In genomic region chr4:119245556-119245955, GRCm38 (mm10) we compare ENCODE assay signal across 8 mouse cellular contexts. TPM values are rescaled to one million over a fixed set of nuclear protein-coding genes. Genes with fewer than 3 reads are reported as not detected.
A peak's percentile ranks its signal among the peaks of the same experiment; 100 is the strongest.
DNase-seq lines count a peak whose midpoint lies in the region; ATAC-seq and TF ChIP-seq lines count a peak whose summit lies in the region.
"Had no signal": no experiment of that assay in that cellular context is flagged by ENCODE, and none has a peak within 500 bp of the region (broad histone marks: within the 10 kb centered on the region; RNA-seq: fewer than 3 reads in every experiment).

No protein-coding gene starts in this region.

- H3K36me3 ChIP-seq in kidney, embryonic 16.5 days (ENCODE audit: insufficient read depth, low read length), result peaks cover 26% of the 10 kb centered on the region
- peaks cover 4% of the 10 kb centered on the region; the same call in 1 of the 2 replicates for H3K36me3 ChIP-seq in forebrain, embryonic 16.5 days (ENCODE audit: control insufficient read depth, insufficient read depth)
- H3K36me3 ChIP-seq in intestine, postnatal 0 days (ENCODE audit: control insufficient read depth, insufficient read depth), result peaks cover 31% of the 10 kb centered on the region

- peaks cover 10% of the 10 kb centered on the region; the same call in 1 of the 2 replicates for H3K4me1 ChIP-seq in kidney, embryonic 16.5 days (ENCODE audit: insufficient read depth, low read length)
- H3K4me1 ChIP-seq in forebrain, embryonic 16.5 days (replicated peaks; ENCODE audit: control insufficient read depth, insufficient read depth, low read length), result peaks cover 18% of the 10 kb centered on the region
- H3K4me1 ChIP-seq in intestine, postnatal 0 days (replicated peaks; ENCODE audit: control insufficient read depth, insufficient read depth, low read length), result no peaks in the 10 kb centered on the region

- H3K4me3 ChIP-seq in kidney, embryonic 16.5 days (ENCODE audit: low read length), result no peak overlapping the region
- no peak overlapping the region for H3K4me3 ChIP-seq in forebrain, embryonic 16.5 days (replicated peaks; ENCODE audit: low read length)
- no peak overlapping the region for H3K4me3 ChIP-seq in intestine, postnatal 0 days (ENCODE audit: low read depth, low read length)

- 69% methylated on average over 7 of the region's 7 CpGs for WGBS in kidney, embryonic 16.5 days
- WGBS in forebrain, embryonic 16.5 days, result 40% methylated on average over 7 of the region's 7 CpGs
- WGBS in intestine, postnatal 0 days, result 67% methylated on average over 7 of the region's 7 CpGs

- TF ChIP-seq CTCF in intestine, postnatal 0 days (IDR thresholded peaks at IDR 0.05; ENCODE audit: low read depth), result no peak

- no peak for ATAC-seq in kidney, embryonic 16.5 days (ENCODE audit: low FRiP score, low TSS enrichment)
- ATAC-seq in forebrain, embryonic 16.5 days, result peak; percentile 31
- no peak for ATAC-seq in intestine, postnatal 0 days

- H3K27me3 ChIP-seq in kidney, embryonic 16.5 days (ENCODE audit: insufficient read depth, low read length), result no peaks in the 10 kb centered on the region
- H3K27me3 ChIP-seq in forebrain, embryonic 16.5 days (replicated peaks; ENCODE audit: control insufficient read depth, insufficient read depth, low read length), result no peaks in the 10 kb centered on the region
- H3K27me3 ChIP-seq in intestine, postnatal 0 days (replicated peaks; ENCODE audit: control insufficient read depth, insufficient read depth, low read length), result no peaks in the 10 kb centered on the region

- H3K27ac ChIP-seq in kidney, embryonic 16.5 days (ENCODE audit: low read length), result no peak overlapping the region
- H3K27ac ChIP-seq in forebrain, embryonic 16.5 days (ENCODE audit: low read length), result no peak overlapping the region
- H3K27ac ChIP-seq in intestine, postnatal 0 days (ENCODE audit: low read depth, low read length), result peak overlapping the region; percentile 15; the same call in 1 of the 2 replicates

- no peaks in the 10 kb centered on the region for H3K9me3 ChIP-seq in kidney, embryonic 16.5 days (ENCODE audit: low read length)
- H3K9me3 ChIP-seq in forebrain, embryonic 16.5 days (ENCODE audit: control insufficient read depth, low read length), result no peaks in the 10 kb centered on the region
- no peaks in the 10 kb centered on the region for H3K9me3 ChIP-seq in intestine, postnatal 0 days (ENCODE audit: control insufficient read depth)

- peak; percentile 32 for DNase-seq in kidney, adult 9 months
- peak; percentile 72 to 79 for DNase-seq in right cerebral cortex, postnatal 10 days (ENCODE audit: low spot score in 2 of 2)
- no peak for DNase-seq in gastrocnemius, adult 18-20 months (ENCODE audit: low spot score)
- DNase-seq in embryo, embryonic 10.5 days (ENCODE audit: low spot score), result no peak

- no peak overlapping the region for H3K9ac ChIP-seq in kidney, embryonic 16.5 days (replicated peaks; ENCODE audit: low read length)
- peak overlapping the region; percentile 9; the same call in 1 of the 2 replicates for H3K9ac ChIP-seq in forebrain, embryonic 16.5 days (replicated peaks; ENCODE audit: low read depth, low read length)
- H3K9ac ChIP-seq in intestine, postnatal 0 days (ENCODE audit: low read depth, low read length), result no peak overlapping the region

- H3K4me2 ChIP-seq in kidney, embryonic 16.5 days (replicated peaks; ENCODE audit: low read depth, low read length), result no peak overlapping the region
- H3K4me2 ChIP-seq in forebrain, embryonic 16.5 days (ENCODE audit: low read length), result no peak overlapping the region
- H3K4me2 ChIP-seq in intestine, postnatal 0 days (replicated peaks; ENCODE audit: low read depth), result no peak overlapping the region

RNA-seq across cellular contexts. Expression of gene Cldn19, which starts 9.7 kb away (rescaled TPM):
- 22.4 and 24.4 TPM in 2 replicates for polyA plus RNA-seq in kidney, embryonic 16.5 days (2015; fragmentation: Nextera tagmentation; extraction: Ambion mirVana)
- polyA plus RNA-seq in forebrain, embryonic 16.5 days (2015; fragmentation: Nextera tagmentation; extraction: Ambion mirVana), result 0.08 and 0.09 TPM in 2 replicates
- 12.8 and 13.5 TPM in 2 replicates for polyA plus RNA-seq in intestine, postnatal 0 days (2015; fragmentation: Nextera tagmentation; extraction: Ambion mirVana)
- total RNA-seq in gastrocnemius, adult 18-20 months (2021), result 1 to 10 TPM; 1.3 to 1.9 TPM
- total RNA-seq: hematopoietic stem cell, adult 5-6 weeks had no signal

RNA-seq across cellular contexts. Expression of gene P3h1, which starts 12.8 kb away (rescaled TPM):
- 35.8 and 36.0 TPM in 2 replicates for polyA plus RNA-seq in kidney, embryonic 16.5 days (2015; fragmentation: Nextera tagmentation; extraction: Ambion mirVana)
- 9.3 and 9.4 TPM in 2 replicates for polyA plus RNA-seq in forebrain, embryonic 16.5 days (2015; fragmentation: Nextera tagmentation; extraction: Ambion mirVana)
- 12.2 and 13.0 TPM in 2 replicates for polyA plus RNA-seq in intestine, postnatal 0 days (2015; fragmentation: Nextera tagmentation; extraction: Ambion mirVana)
- total RNA-seq in gastrocnemius, adult 18-20 months (2021), result 1 to 10 TPM; 9.1 to 9.4 TPM

RNA-seq across cellular contexts. Expression of gene AU022252, which starts 13.0 kb away (rescaled TPM):
- polyA plus RNA-seq in kidney, embryonic 16.5 days (2015; fragmentation: Nextera tagmentation; extraction: Ambion mirVana), result 31.1 and 33.7 TPM in 2 replicates
- 27.9 and 30.1 TPM in 2 replicates for polyA plus RNA-seq in forebrain, embryonic 16.5 days (2015; fragmentation: Nextera tagmentation; extraction: Ambion mirVana)
- polyA plus RNA-seq in intestine, postnatal 0 days (2015; fragmentation: Nextera tagmentation; extraction: Ambion mirVana), result 15.0 and 15.1 TPM in 2 replicates
- 10 to 100 TPM; 24.6 to 28.2 TPM for total RNA-seq in gastrocnemius, adult 18-20 months (2021)

RNA-seq across cellular contexts. Expression of gene Tmem269, which starts 27.5 kb away (rescaled TPM):
- polyA plus RNA-seq in kidney, embryonic 16.5 days (2015; fragmentation: Nextera tagmentation; extraction: Ambion mirVana), result not detected in 2 replicates
- 0.39 and 0.49 TPM in 2 replicates for polyA plus RNA-seq in forebrain, embryonic 16.5 days (2015; fragmentation: Nextera tagmentation; extraction: Ambion mirVana)
- 0.10 and 0.12 TPM in 2 replicates for polyA plus RNA-seq in intestine, postnatal 0 days (2015; fragmentation: Nextera tagmentation; extraction: Ambion mirVana)
- total RNA-seq in gastrocnemius, adult 18-20 months (2021), result not detected

RNA-seq across cellular contexts. Expression of gene Ybx1, which starts 48.8 kb away (rescaled TPM):
- polyA plus RNA-seq in kidney, embryonic 16.5 days (2015; fragmentation: Nextera tagmentation; extraction: Ambion mirVana), result 494 and 555 TPM in 2 replicates
- 731 and 789 TPM in 2 replicates for polyA plus RNA-seq in forebrain, embryonic 16.5 days (2015; fragmentation: Nextera tagmentation; extraction: Ambion mirVana)
- 530 and 553 TPM in 2 replicates for polyA plus RNA-seq in intestine, postnatal 0 days (2015; fragmentation: Nextera tagmentation; extraction: Ambion mirVana)
- total RNA-seq in gastrocnemius, adult 18-20 months (2021), result 100 to 1,000 TPM; 659 to 760 TPM

Comparison
In these comparisons a context has a peak if more than half of its experiments do, and no peak if none do; other contexts are left out.
1. DNase-seq: peak in kidney, adult 9 months (single experiment) and right cerebral cortex, postnatal 10 days (2 of 2); none in gastrocnemius, adult 18-20 months (single experiment) and embryo, embryonic 10.5 days (single experiment).
2. RNA of gene Cldn19, which starts 9.7 kb away (polyA plus RNA-seq): 22.4 to 24.4 TPM in kidney, embryonic 16.5 days and 12.8 to 13.5 TPM in intestine, postnatal 0 days; 0.08 to 0.09 TPM in forebrain, embryonic 16.5 days; every median in the first group is over 10 times any median in the second.